Mouse (Mus musculus) kidney, embryonic 14.5 days (tissue): ENCODE results near the gene Birc6. TPM values are rescaled to one million over a fixed set of nuclear protein-coding genes. Genes with fewer than 3 reads are reported as not detected.

Source experiments
- ATAC-seq: fragments of 200-750 bp; cut with Nextera tagmentation; 2 replicates; pipeline ENCODE4 v1.8.0; 2017; ENCODE audit warnings: moderate number of reproducible peaks, mild to moderate bottlenecking, moderate TSS enrichment, moderate library complexity; ENCODE audit not compliant: low FRiP score, low TSS enrichment
- H3K27ac ChIP-seq: fragments of 300-500 bp; sonication (generic); 2 replicates; pipeline ENCODE4 v1.5.1; 2014; ENCODE audit warnings: low read depth, mild to moderate bottlenecking, low read length, moderate library complexity, mixed read lengths
- H3K27me3 ChIP-seq: fragments of 300-500 bp; sonication (generic); 2 replicates; pipeline ENCODE4 v1.6.1; 2014; ENCODE audit warnings: mild to moderate bottlenecking, low read length; ENCODE audit not compliant: control insufficient read depth, insufficient read depth
- H3K36me3 ChIP-seq: fragments of 300-500 bp; sonication (generic); 2 replicates; pipeline ENCODE4 v1.6.1; 2014; ENCODE audit warnings: low read length, mixed read lengths; ENCODE audit not compliant: control insufficient read depth, insufficient read depth
- H3K4me1 ChIP-seq: fragments of 300-500 bp; sonication (generic); 2 replicates; pipeline ENCODE4 v1.6.1; 2014; ENCODE audit warnings: low read length, mixed read lengths; ENCODE audit not compliant: control insufficient read depth, insufficient read depth
- H3K4me2 ChIP-seq: fragments of 300-500 bp; sonication (generic); replicated peaks from 2 replicates; pipeline ENCODE4 v1.6.1; 2014; ENCODE audit warnings: low read depth, mild to moderate bottlenecking, low read length
- H3K4me3 ChIP-seq: fragments of 300-500 bp; sonication (generic); 2 replicates; pipeline ENCODE4 v1.5.1; 2014; ENCODE audit warnings: mild to moderate bottlenecking, low read length
- H3K9ac ChIP-seq: fragments of 300-500 bp; sonication (generic); 2 replicates; pipeline ENCODE4 v1.6.1; 2014; ENCODE audit warnings: low read depth, mild to moderate bottlenecking, low read length, moderate library complexity
- H3K9me3 ChIP-seq: fragments of 300-500 bp; sonication (generic); 2 replicates; pipeline ENCODE4 v1.6.1; 2016; ENCODE audit warnings: low read length; ENCODE audit not compliant: control insufficient read depth
- WGBS: fragments of 180-500 bp; shearing (Covaris S2); extraction: QIAGEN DNeasy Blood & Tissue Kit; methylation state at CpG from one replicate; pipeline ENCODE4 v1.1.7; 2014; 5-methylcytosine and 5-hydroxymethylcytosine counted together
- polyA plus RNA-seq: library from polyadenylated mRNA; unstranded; fragments of >200 nt; fragmentation: Nextera tagmentation; extraction: Ambion mirVana; gene quantifications from 2 replicates; pipeline ENCODE4 v1.2.1, GENCODE M21; 2014

Gene Birc6
- polyA plus RNA-seq, 1 experiment from 2014 or later: 110 TPM

DNA sequence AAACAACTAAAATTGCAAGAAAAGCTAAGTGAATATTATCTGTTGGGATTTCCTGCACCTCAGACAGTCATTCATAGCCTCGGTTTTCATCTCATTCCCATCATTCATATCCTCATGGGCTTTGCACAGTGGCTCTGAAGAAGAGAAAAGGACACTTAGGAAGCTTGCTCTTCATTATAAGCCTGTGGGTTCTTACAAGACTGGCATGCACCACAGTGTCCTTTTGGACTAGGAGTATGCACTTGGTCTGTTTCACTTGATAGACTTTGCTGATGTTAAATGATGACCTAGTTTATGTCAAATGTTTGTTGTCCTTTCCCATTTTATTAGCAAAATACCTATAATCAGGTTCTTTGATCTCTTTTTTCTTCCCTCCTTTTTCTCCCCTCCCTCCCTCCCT lies 9.4 kb downstream of the Birc6 start:
- no peaks in the 10 kb centered on the region for H3K4me1 ChIP-seq
- H3K4me3 ChIP-seq: no peak overlapping the region
- 90% methylated on average over 1 of the region's 1 CpGs for WGBS
- H3K27me3 ChIP-seq: no peaks in the 10 kb centered on the region
- H3K4me2 ChIP-seq: no peak overlapping the region
- no peak for ATAC-seq
- no peak overlapping the region for H3K27ac ChIP-seq
- no peak overlapping the region for H3K9ac ChIP-seq
- no peaks in the 10 kb centered on the region for H3K36me3 ChIP-seq
- no peaks in the 10 kb centered on the region for H3K9me3 ChIP-seq

DNA sequence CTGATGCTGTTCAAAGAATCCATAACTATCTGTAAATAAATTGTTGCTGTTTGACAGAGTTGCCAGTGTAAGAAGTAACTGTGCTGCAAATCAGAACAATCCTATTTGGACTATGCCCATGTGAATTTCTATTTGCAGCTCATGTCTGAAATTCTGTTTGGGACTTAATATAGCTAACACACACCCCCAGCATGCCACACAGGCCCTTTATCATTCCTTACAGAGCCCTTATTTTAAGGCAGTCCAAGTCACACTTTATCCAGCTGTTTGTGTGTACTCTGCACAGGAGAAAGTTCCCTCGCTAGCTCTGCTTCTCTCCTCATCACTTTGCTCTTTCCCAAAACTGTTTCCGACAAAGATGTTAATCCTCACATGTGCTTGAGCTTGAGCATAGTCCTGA lies 15.5 kb downstream of the Birc6 start:
- Histone ChIP-seq H3K4me3 (no peak overlapping the region), H3K9me3 (no peaks in the 10 kb centered on the region), H3K4me2 (no peak overlapping the region), H3K27ac (no peak overlapping the region), H3K9ac (no peak overlapping the region), H3K27me3 (no peaks in the 10 kb centered on the region), H3K36me3 (peaks cover 29% of the 10 kb centered on the region), H3K4me1 (no peaks in the 10 kb centered on the region)
- 91% methylated on average over 2 of the region's 2 CpGs for WGBS
- ATAC-seq: no peak

DNA sequence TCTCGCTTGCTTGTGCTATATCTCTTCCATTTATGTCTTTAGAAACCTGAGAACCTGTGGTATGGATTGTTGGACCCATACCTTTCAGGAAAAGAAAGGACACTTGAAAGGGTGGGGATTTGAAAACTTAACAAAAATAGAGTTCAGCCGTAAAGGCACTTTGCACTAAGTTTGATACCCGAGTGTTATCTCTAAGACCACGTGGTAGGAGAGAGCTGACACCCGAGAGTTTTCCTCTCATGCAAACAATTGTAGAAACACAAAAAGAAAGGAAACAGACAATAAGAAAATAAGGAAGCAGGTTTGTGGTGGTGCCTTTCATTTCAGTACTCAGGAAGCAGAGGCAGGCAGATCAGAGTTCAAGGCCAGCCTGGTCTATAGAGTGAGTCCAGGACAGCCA lies 26.0 kb downstream of the Birc6 start:
- Histone ChIP-seq H3K4me2 (no peak overlapping the region), H3K36me3 (peaks cover 36% of the 10 kb centered on the region), H3K9me3 (no peaks in the 10 kb centered on the region), H3K27ac (no peak overlapping the region), H3K9ac (no peak overlapping the region), H3K4me1 (no peaks in the 10 kb centered on the region), H3K4me3 (no peak overlapping the region), H3K27me3 (no peaks in the 10 kb centered on the region)
- no peak for ATAC-seq
- WGBS: 75% methylated on average over 5 of the region's 5 CpGs

DNA sequence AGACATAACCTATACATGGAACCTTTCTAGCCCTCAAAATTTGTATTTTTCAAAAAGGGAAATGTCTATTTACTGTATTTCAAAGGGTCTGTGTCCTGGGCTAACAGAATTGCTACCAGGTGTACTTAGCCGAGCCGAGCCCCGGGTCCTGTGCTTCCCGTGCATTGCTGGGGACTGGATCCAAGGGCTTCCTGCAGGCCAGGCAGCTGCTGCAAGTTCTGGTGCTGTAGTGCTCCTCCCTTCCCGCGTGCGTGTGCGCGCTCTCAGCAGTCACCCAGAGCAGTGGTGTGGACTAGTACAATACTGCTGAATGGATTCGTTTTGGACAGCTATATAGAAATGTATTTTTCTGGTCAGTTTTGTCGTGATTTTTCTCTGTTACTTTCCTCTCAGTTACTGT lies 31.8 kb downstream of the Birc6 start:
- WGBS: 92% methylated on average over 11 of the region's 11 CpGs
- Histone ChIP-seq H3K27ac (no peak overlapping the region), H3K36me3 (peaks cover 31% of the 10 kb centered on the region), H3K4me1 (no peaks in the 10 kb centered on the region), H3K9me3 (no peaks in the 10 kb centered on the region), H3K4me3 (no peak overlapping the region), H3K27me3 (no peaks in the 10 kb centered on the region), H3K9ac (no peak overlapping the region), H3K4me2 (no peak overlapping the region)
- ATAC-seq: no peak

DNA sequence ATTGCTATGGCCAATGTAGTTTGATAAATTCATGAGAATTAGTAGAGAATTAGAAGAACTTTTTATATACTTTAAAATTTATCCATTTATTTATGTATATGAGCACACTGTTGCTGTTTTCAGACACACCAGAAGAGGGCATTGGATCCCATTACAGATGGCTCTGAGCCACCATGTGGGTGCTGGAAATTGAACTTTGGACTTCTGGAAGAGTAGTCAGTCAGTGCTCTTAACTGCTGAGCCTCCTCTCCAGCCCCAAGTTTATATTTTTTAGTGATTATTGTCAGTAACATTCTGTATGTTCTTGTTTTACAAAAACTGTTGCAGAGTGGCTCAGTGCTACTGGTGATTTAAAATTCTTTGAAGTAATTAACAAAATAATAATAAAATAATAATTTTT lies 36.1 kb downstream of the Birc6 start:
- Histone ChIP-seq H3K4me2 (no peak overlapping the region), H3K9me3 (no peaks in the 10 kb centered on the region), H3K27me3 (no peaks in the 10 kb centered on the region), H3K27ac (no peak overlapping the region), H3K9ac (no peak overlapping the region), H3K4me3 (no peak overlapping the region), H3K36me3 (peaks cover 47% of the 10 kb centered on the region), H3K4me1 (no peaks in the 10 kb centered on the region)
- no peak for ATAC-seq

DNA sequence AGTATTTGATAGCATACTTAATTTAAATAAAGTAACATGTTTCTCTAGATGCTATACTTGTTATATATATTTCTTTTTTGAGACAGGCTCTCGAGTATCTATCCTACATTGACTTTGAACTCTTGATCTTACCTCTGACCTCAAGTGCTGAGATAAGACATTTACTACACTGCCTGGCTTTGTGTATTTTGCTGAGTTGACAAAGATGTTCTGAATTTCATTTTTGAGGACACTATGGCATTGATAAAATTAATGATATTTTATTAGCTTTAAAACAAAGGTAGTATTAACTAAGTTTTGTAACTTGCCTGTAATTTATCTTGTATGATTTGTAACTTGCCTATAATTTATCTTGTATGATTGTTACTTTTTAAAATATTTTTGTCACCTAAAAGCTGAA lies 41.1 kb downstream of the Birc6 start:
- H3K27me3 ChIP-seq: no peaks in the 10 kb centered on the region
- H3K4me1 ChIP-seq: no peaks in the 10 kb centered on the region
- no peak for ATAC-seq
- H3K9me3 ChIP-seq: no peaks in the 10 kb centered on the region
- peaks cover 29% of the 10 kb centered on the region for H3K36me3 ChIP-seq
- H3K27ac ChIP-seq: no peak overlapping the region
- H3K4me3 ChIP-seq: no peak overlapping the region
- WGBS: 73% methylated on average over 1 of the region's 1 CpGs
- H3K4me2 ChIP-seq: no peak overlapping the region
- H3K9ac ChIP-seq: no peak overlapping the region

DNA sequence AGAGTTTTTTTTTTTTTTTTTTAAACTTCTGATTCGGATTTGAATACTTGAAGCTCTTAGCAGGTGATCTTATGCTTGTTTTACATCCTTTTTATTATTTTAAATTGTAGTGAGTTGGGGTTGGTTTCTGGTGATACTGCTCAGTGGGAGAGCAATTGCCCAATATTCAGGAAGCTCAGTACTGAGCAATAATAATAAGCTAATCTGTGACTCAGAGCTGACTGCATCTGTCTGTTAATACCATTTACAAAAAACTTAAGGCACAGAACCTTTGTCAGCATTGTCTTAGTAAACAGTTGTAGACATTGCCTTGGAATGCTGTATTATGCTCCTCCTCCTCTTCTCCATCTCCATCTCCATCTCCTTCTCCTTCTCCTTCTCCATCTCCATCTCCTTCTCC lies 42.5 kb downstream of the Birc6 start:
- H3K27me3 ChIP-seq: no peaks in the 10 kb centered on the region
- no peak overlapping the region for H3K27ac ChIP-seq
- H3K9ac ChIP-seq: no peak overlapping the region
- H3K4me3 ChIP-seq: no peak overlapping the region
- 84% methylated on average over 1 of the region's 1 CpGs for WGBS
- peaks cover 36% of the 10 kb centered on the region for H3K36me3 ChIP-seq
- H3K4me2 ChIP-seq: no peak overlapping the region
- H3K4me1 ChIP-seq: no peaks in the 10 kb centered on the region
- ATAC-seq: no peak
- no peaks in the 10 kb centered on the region for H3K9me3 ChIP-seq

DNA sequence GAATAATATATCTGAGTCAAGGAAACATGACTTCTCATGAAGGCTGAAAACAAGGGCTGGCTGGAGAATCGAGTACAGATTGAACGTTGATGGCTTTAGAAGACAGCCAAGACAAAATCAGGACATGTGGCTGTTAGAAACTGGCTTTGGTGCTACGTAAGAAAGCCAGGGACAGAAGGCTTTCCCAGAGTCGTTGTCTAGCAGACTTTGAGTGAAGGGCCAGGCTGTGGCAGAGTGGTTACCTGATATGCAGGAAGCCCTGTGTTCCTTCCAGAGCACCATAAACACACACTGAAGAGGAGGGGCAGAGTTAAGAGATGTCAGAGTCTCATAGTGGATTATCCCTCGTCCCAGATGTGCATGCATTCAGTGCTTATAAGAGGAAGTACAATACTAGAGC lies 49.1 kb downstream of the Birc6 start:
- Histone ChIP-seq H3K36me3 (peaks cover 38% of the 10 kb centered on the region), H3K27ac (no peak overlapping the region), H3K27me3 (no peaks in the 10 kb centered on the region), H3K4me1 (no peaks in the 10 kb centered on the region), H3K9ac (no peak overlapping the region), H3K4me3 (no peak overlapping the region), H3K4me2 (no peak overlapping the region), H3K9me3 (no peaks in the 10 kb centered on the region)
- ATAC-seq: no peak
- WGBS: 57% methylated on average over 5 of the region's 5 CpGs

DNA sequence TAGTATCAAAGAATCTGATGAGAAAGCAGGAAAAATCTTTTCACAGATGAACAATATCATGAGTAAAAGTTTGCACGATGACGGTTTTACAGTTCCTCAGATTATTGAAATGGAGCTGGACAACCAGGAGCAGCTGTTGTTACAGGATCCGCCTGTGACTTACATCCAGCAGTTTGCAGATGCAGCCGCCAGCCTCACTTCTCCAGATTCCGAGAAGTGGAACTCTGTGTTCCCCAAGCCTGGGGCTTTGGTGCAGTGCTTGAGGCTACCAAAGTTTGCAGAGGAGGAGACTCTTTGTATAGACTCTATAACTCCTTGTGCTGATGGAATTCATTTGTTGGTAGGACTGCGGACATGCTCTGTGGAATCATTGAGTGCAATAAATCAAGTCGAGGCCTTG lies 51.5 kb downstream of the Birc6 start:
- ATAC-seq: no peak
- no peak overlapping the region for H3K4me2 ChIP-seq
- H3K4me3 ChIP-seq: no peak overlapping the region
- H3K36me3 ChIP-seq: peaks cover 33% of the 10 kb centered on the region
- no peaks in the 10 kb centered on the region for H3K27me3 ChIP-seq
- 91% methylated on average over 7 of the region's 7 CpGs for WGBS
- H3K4me1 ChIP-seq: no peaks in the 10 kb centered on the region
- no peak overlapping the region for H3K9ac ChIP-seq
- H3K27ac ChIP-seq: no peak overlapping the region
- no peaks in the 10 kb centered on the region for H3K9me3 ChIP-seq

DNA sequence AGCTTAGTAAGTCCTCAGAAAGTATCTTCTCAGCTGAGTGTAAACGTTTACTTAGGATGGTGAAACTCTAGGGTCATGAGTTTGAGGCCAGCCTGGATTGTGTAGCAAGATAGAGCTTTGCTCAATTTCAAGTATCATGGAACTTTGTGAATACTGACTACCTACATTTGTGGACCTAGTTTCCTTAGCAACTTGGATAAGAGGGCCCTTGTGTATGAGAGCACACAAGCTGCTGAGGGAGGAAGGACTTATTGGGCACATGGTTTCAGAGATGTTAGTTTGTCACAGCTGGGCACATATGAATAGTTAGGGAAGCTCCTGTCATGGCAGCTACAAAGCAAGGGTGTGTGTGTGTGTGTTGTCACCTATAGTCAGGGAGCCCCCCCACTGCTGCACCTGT lies 52.6 kb downstream of the Birc6 start:
- Histone ChIP-seq H3K36me3 (peaks cover 28% of the 10 kb centered on the region), H3K27me3 (no peaks in the 10 kb centered on the region), H3K9me3 (no peaks in the 10 kb centered on the region), H3K9ac (no peak overlapping the region), H3K27ac (no peak overlapping the region), H3K4me3 (no peak overlapping the region), H3K4me1 (no peaks in the 10 kb centered on the region), H3K4me2 (no peak overlapping the region)
- 91% methylated on average over 1 of the region's 1 CpGs for WGBS
- no peak for ATAC-seq
